Mouse (Mus musculus) midbrain, embryonic 14.5 days (tissue): ENCODE data around the gene Ptprr. TPM values are rescaled to one million over a fixed set of nuclear protein-coding genes. Genes with fewer than 3 reads are reported as not detected.
A peak's percentile ranks its signal among the peaks of the same experiment; 100 is the strongest.

Experiments
- ATAC-seq: fragments of 200-750 bp; cut with Nextera tagmentation; 2 replicates; pipeline ENCODE4 v1.8.0; 2017; ENCODE audit warnings: moderate number of reproducible peaks, moderate library complexity; ENCODE audit not compliant: low FRiP score, low TSS enrichment
- DNase-seq: peaks from one replicate; pipeline ENCODE4 v3.0.0-alpha.2; 2015
- H3K27ac ChIP-seq: fragments of 300-500 bp; sonication (generic); replicated peaks from 2 replicates; pipeline ENCODE4 v1.5.1; 2014; ENCODE audit warnings: mild to moderate bottlenecking, low read depth, low read length, moderate library complexity
- H3K27me3 ChIP-seq: fragments of 300-500 bp; sonication (generic); 2 replicates; pipeline ENCODE4 v1.6.1; 2014; ENCODE audit warnings: low read length, control low read depth, mixed read lengths; ENCODE audit not compliant: control insufficient read depth, insufficient read depth
- H3K36me3 ChIP-seq: fragments of 300-500 bp; sonication (generic); 2 replicates; pipeline ENCODE4 v1.6.1; 2014; ENCODE audit warnings: low read length, control low read depth; ENCODE audit not compliant: control insufficient read depth, insufficient read depth
- H3K4me1 ChIP-seq: fragments of 300-500 bp; sonication (generic); 2 replicates; pipeline ENCODE4 v1.6.1; 2014; ENCODE audit warnings: mild to moderate bottlenecking, antibody characterized with exemption, low read length, control low read depth; ENCODE audit not compliant: control insufficient read depth, insufficient read depth
- H3K4me2 ChIP-seq: fragments of 300-500 bp; sonication (generic); 2 replicates; pipeline ENCODE4 v1.6.1; 2014; ENCODE audit warnings: mild to moderate bottlenecking, low read length, moderate library complexity
- H3K4me3 ChIP-seq: fragments of 300-500 bp; sonication (generic); replicated peaks from 2 replicates; pipeline ENCODE4 v1.5.1; 2014; ENCODE audit warnings: low read depth, low read length
- H3K9ac ChIP-seq: fragments of 300-500 bp; sonication (generic); replicated peaks from 2 replicates; pipeline ENCODE4 v1.6.1; 2014; ENCODE audit warnings: mild to moderate bottlenecking, low read length, moderate library complexity
- H3K9me3 ChIP-seq: fragments of 300-500 bp; sonication (generic); 2 replicates; pipeline ENCODE4 v1.6.1; 2016; ENCODE audit warnings: low read length, control low read depth, mixed read lengths; ENCODE audit not compliant: control insufficient read depth
- WGBS: fragments of 180-500 bp; shearing (Covaris S2); extraction: QIAGEN DNeasy Blood & Tissue Kit; methylation state at CpG from one replicate; pipeline ENCODE4 v1.1.7; 2014; 5-methylcytosine and 5-hydroxymethylcytosine counted together
- polyA plus RNA-seq: library from polyadenylated mRNA; unstranded; fragments of >200 nt; fragmentation: Nextera tagmentation; extraction: Ambion mirVana; gene quantifications from 2 replicates; pipeline ENCODE4 v1.2.1, GENCODE M21; 2014

Ptprr gene
- polyA plus RNA-seq, 1 experiment from 2014 or later = 17.7 TPM

- Histone ChIP-seq H3K4me2 (no peak overlapping the region), H3K9me3 (no peaks in the 10 kb centered on the region), H3K27me3 (no peaks in the 10 kb centered on the region), H3K4me1 (no peaks in the 10 kb centered on the region), H3K27ac (no peak overlapping the region), H3K9ac (no peak overlapping the region), H3K36me3 (no peaks in the 10 kb centered on the region), H3K4me3 (no peak overlapping the region)
- DNase-seq = no peak
- 77% methylated on average over 1 of the region's 1 CpGs for WGBS
- ATAC-seq = no peak
These were observed 138.7 kb downstream of the Ptprr start for GRCm38 (mm10) chr10:116156699-116157098.

GRCm38 (mm10) chr10:116162338-116162737 lies 144.3 kb downstream of the Ptprr start:
- no peak for DNase-seq
- H3K27me3 ChIP-seq = no peaks in the 10 kb centered on the region
- no peak overlapping the region for H3K27ac ChIP-seq
- no peak overlapping the region for H3K4me3 ChIP-seq
- ATAC-seq = no peak
- H3K9ac ChIP-seq = no peak overlapping the region
- WGBS = 81% methylated on average over 12 of the region's 12 CpGs
- H3K4me2 ChIP-seq = no peak overlapping the region
- no peaks in the 10 kb centered on the region for H3K4me1 ChIP-seq
- H3K9me3 ChIP-seq = no peaks in the 10 kb centered on the region
- H3K36me3 ChIP-seq = no peaks in the 10 kb centered on the region

GRCm38 (mm10) chr10:116175324-116175883 lies 157.4 kb downstream of the Ptprr start:
- no peaks in the 10 kb centered on the region for H3K4me1 ChIP-seq
- H3K27me3 ChIP-seq = no peaks in the 10 kb centered on the region
- H3K9me3 ChIP-seq = no peaks in the 10 kb centered on the region
- DNase-seq (no peak), ATAC-seq (no peak)
- no peak overlapping the region for H3K4me3 ChIP-seq
- H3K27ac ChIP-seq = no peak overlapping the region
- H3K4me2 ChIP-seq = no peak overlapping the region
- H3K36me3 ChIP-seq = no peaks in the 10 kb centered on the region
- WGBS = 53% methylated on average over 10 of the region's 10 CpGs
- no peak overlapping the region for H3K9ac ChIP-seq

- no peaks in the 10 kb centered on the region for H3K27me3 ChIP-seq
- H3K27ac ChIP-seq = no peak overlapping the region
- H3K9ac ChIP-seq = no peak overlapping the region
- H3K9me3 ChIP-seq = no peaks in the 10 kb centered on the region
- no peaks in the 10 kb centered on the region for H3K4me1 ChIP-seq
- no peak for ATAC-seq
- H3K4me2 ChIP-seq = peak overlapping the region; percentile 29
- WGBS = 40% methylated on average over 21 of the region's 21 CpGs
- no peaks in the 10 kb centered on the region for H3K36me3 ChIP-seq
- no peak overlapping the region for H3K4me3 ChIP-seq
- DNase-seq = peak; percentile 8
These were observed 159.6 kb downstream of the Ptprr start for GRCm38 (mm10) chr10:116177390-116178179.

GRCm38 (mm10) chr10:116181235-116181634 lies 163.2 kb downstream of the Ptprr start:
- no peaks in the 10 kb centered on the region for H3K4me1 ChIP-seq
- no peak overlapping the region for H3K4me3 ChIP-seq
- WGBS = 89% methylated on average over 5 of the region's 5 CpGs
- DNase-seq (no peak), ATAC-seq (no peak)
- no peaks in the 10 kb centered on the region for H3K9me3 ChIP-seq
- H3K9ac ChIP-seq = no peak overlapping the region
- no peaks in the 10 kb centered on the region for H3K36me3 ChIP-seq
- H3K4me2 ChIP-seq = no peak overlapping the region
- H3K27me3 ChIP-seq = no peaks in the 10 kb centered on the region
- H3K27ac ChIP-seq = no peak overlapping the region

- ATAC-seq (no peak), DNase-seq (no peak)
- no peaks in the 10 kb centered on the region for H3K27me3 ChIP-seq
- H3K9ac ChIP-seq = no peak overlapping the region
- H3K4me3 ChIP-seq = no peak overlapping the region
- no peak overlapping the region for H3K4me2 ChIP-seq
- no peaks in the 10 kb centered on the region for H3K4me1 ChIP-seq
- no peaks in the 10 kb centered on the region for H3K36me3 ChIP-seq
- no peaks in the 10 kb centered on the region for H3K9me3 ChIP-seq
- H3K27ac ChIP-seq = no peak overlapping the region
- WGBS = 89% methylated on average over 5 of the region's 5 CpGs
These were observed 164.2 kb downstream of the Ptprr start for GRCm38 (mm10) chr10:116182221-116182620.

- ATAC-seq (no peak), DNase-seq (no peak)
- H3K27ac ChIP-seq = no peak overlapping the region
- no peak overlapping the region for H3K4me2 ChIP-seq
- no peaks in the 10 kb centered on the region for H3K36me3 ChIP-seq
- H3K4me3 ChIP-seq = no peak overlapping the region
- no peak overlapping the region for H3K9ac ChIP-seq
- WGBS = 80% methylated on average over 3 of the region's 3 CpGs
- H3K4me1 ChIP-seq = no peaks in the 10 kb centered on the region
- H3K9me3 ChIP-seq = no peaks in the 10 kb centered on the region
- H3K27me3 ChIP-seq = no peaks in the 10 kb centered on the region
These were observed 165.2 kb downstream of the Ptprr start for GRCm38 (mm10) chr10:116183258-116183657.

- H3K4me3 ChIP-seq = no peak overlapping the region
- WGBS = 83% methylated on average over 2 of the region's 2 CpGs
- no peak overlapping the region for H3K27ac ChIP-seq
- DNase-seq (no peak), ATAC-seq (no peak)
- H3K4me1 ChIP-seq = no peaks in the 10 kb centered on the region
- no peaks in the 10 kb centered on the region for H3K36me3 ChIP-seq
- H3K9me3 ChIP-seq = no peaks in the 10 kb centered on the region
- H3K9ac ChIP-seq = no peak overlapping the region
- H3K4me2 ChIP-seq = no peak overlapping the region
- H3K27me3 ChIP-seq = no peaks in the 10 kb centered on the region
These were observed 173.7 kb downstream of the Ptprr start for GRCm38 (mm10) chr10:116191724-116192123.

- Histone ChIP-seq H3K9me3 (no peaks in the 10 kb centered on the region), H3K4me3 (no peak overlapping the region)
These were observed 174.3 kb downstream of the Ptprr start for GRCm38 (mm10) chr10:116192293-116192692.

More at GRCm38 (mm10) chr10:116192293-116192692, 174.3 kb downstream of the Ptprr start:
- no peak for DNase-seq
- no peaks in the 10 kb centered on the region for H3K27me3 ChIP-seq
- H3K9ac ChIP-seq = no peak overlapping the region
- H3K36me3 ChIP-seq = no peaks in the 10 kb centered on the region
- H3K27ac ChIP-seq = no peak overlapping the region
- no peak overlapping the region for H3K4me2 ChIP-seq
- no peak for ATAC-seq
- 85% methylated on average over 8 of the region's 8 CpGs for WGBS
- H3K4me1 ChIP-seq = no peaks in the 10 kb centered on the region
